Mouse (Mus musculus): Measurements from ENCODE around the gene Gskip. TPM values are rescaled to one million over a fixed set of nuclear protein-coding genes. Genes with fewer than 3 reads are reported as not detected.

Gskip gene
- 10 to 100 TPM; 12.9 to 16.9 TPM for total RNA-seq (2023)

DNA sequence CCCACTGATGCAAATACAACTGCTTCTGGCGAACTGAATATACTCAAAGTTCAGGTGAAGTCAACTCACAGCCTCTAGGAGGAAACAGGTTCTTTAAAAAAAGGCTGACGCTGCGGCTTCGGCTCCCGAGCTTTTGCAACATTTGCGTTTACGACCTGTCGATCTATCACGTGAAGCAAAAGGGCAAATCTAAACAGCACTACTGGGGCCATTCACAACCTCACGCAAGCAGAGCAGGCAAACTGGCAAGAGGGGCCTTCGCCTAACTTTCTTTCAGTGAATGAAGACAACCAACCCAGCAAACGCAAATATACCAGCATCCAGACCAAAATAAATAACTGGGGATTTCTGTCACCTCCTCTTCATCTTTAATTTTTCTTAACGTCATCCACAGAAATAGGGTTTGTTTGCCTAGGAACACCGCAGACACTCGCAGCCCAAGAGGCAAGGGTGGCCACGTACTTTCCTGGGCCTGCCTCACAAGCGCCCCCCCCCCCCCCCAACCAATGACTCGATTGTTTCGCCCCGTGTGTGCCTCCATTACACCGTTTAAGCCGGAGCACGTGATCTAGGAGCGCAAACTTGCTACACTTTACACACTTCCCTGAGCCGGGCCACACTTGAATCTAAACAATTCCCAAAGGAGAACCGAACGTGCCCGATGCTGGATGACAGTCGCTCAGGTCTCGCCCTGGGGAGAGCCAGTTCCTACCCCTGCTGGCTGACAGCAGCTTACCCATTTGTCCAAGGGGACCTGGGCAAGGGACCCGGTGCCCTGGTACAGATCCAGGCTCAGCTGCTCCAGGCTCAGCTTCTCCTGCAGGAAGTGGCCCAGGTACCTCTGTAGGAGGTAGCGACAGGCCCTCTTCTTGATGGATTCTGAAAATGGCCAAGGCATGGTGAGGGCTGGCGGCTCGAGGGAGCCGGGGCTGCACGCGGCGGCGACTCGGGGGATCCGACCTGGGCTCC, at the start of gene Gskip:
Gene Gskip, plus strand, starts transcription at position 897 of the 969 bp plus-strand sequence.

GRCm38 (mm10) chr12:105685001-105685691, 517 bp downstream of the Gskip start, which contains the start of gene Atg2b:
TSS of gene Atg2b (minus strand) at chr12:105685211.

GRCm38 (mm10) chr12:105705799-105706487, 21.3 kb downstream of the Gskip start, which contains the start of gene Ak7:
TSS of gene Ak7 (plus strand) at chr12:105705976.

Other genes starting within 250 kb of the Gskip start
- under 1 TPM; 0.09 to 0.12 TPM for gene D430019H16Rik, start 231.0 kb upstream of the Gskip start, total RNA-seq (2023)
- gene Bdkrb2, start 121.6 kb upstream of the Gskip start, total RNA-seq (2023): not detected
- gene Bdkrb1, start 81.7 kb upstream of the Gskip start, total RNA-seq (2023): not detected
- gene Atg2b, start 382 bp downstream of the Gskip start, total RNA-seq (2023): 10 to 100 TPM; 44.9 to 45.8 TPM
- gene Ak7, start 21.1 kb downstream of the Gskip start, total RNA-seq (2023): under 1 TPM in 1 of 2 experiments, not detected in 1; 0.65 TPM
- 100 to 1,000 TPM; 198 to 210 TPM for gene Papola, start 99.9 kb downstream of the Gskip start, total RNA-seq (2023)